Mouse (Mus musculus): ENCODE measurements at regions not wholly inside any gene's neighbourhood (a gene's known extent, or its start where the extent isn't known, plus 50 kb on each side); places are given as distances from the start of the nearest gene placed in this dataset.
"Not testable (repeated sequence)": the region's sequence is repeated elsewhere in the genome, so short reads cannot be mapped to it uniquely, and the experiment has no call there.

- H3K4me3 ChIP-seq; H3K27ac ChIP-seq; DNase-seq (ENCODE audit: low spot score in 2 of 2): not testable (repeated sequence)
These were observed 419.0 kb upstream of the Tacstd2 start for GRCm38 (mm10) chr6:67954570-67954969.

GRCm38 (mm10) chr6:67931499-67931898, 395.9 kb upstream of the Tacstd2 start:
- not testable (repeated sequence) for H3K4me3 ChIP-seq; DNase-seq (ENCODE audit: low spot score in 2 of 2); H3K27ac ChIP-seq

GRCm38 (mm10) chr6:67922537-67922936, 386.9 kb upstream of the Tacstd2 start:
- TF ChIP-seq CTCF (conservative IDR thresholded peaks at IDR 0.05), result no peak
- no peak overlapping the region for H3K4me3 ChIP-seq
- no peak for DNase-seq (ENCODE audit: low spot score in 2 of 2)
- no peak overlapping the region for H3K27ac ChIP-seq

GRCm38 (mm10) chr6:67913903-67914302, 378.3 kb upstream of the Tacstd2 start:
- TF ChIP-seq CTCF (conservative IDR thresholded peaks at IDR 0.05), result no peak
- no peak for DNase-seq (ENCODE audit: low spot score in 2 of 2)
- no peak overlapping the region for H3K27ac ChIP-seq
- no peak overlapping the region for H3K4me3 ChIP-seq

- TF ChIP-seq CTCF (conservative IDR thresholded peaks at IDR 0.05), result no peak
- no peak for DNase-seq (ENCODE audit: low spot score in 2 of 2)
- Histone ChIP-seq H3K27ac (no peak overlapping the region), H3K4me3 (no peak overlapping the region)
These were observed 377.7 kb upstream of the Tacstd2 start for GRCm38 (mm10) chr6:67913309-67913708.

GRCm38 (mm10) chr6:67896495-67896894, 360.9 kb upstream of the Tacstd2 start:
- DNase-seq (ENCODE audit: low spot score in 2 of 2), result no peak
- no peak for TF ChIP-seq CTCF (conservative IDR thresholded peaks at IDR 0.05)
- Histone ChIP-seq H3K4me3 (no peak overlapping the region), H3K27ac (no peak overlapping the region)

- Histone ChIP-seq H3K4me3 (no peak overlapping the region), H3K27ac (no peak overlapping the region)
- no peak for DNase-seq (ENCODE audit: low spot score in 2 of 2)
- no peak for TF ChIP-seq CTCF (conservative IDR thresholded peaks at IDR 0.05)
These were observed 360.3 kb upstream of the Tacstd2 start for GRCm38 (mm10) chr6:67895858-67896257.

GRCm38 (mm10) chr6:67887586-67887985, 352.0 kb upstream of the Tacstd2 start:
- no peak for DNase-seq (ENCODE audit: low spot score in 2 of 2)
- Histone ChIP-seq H3K27ac (no peak overlapping the region), H3K4me3 (no peak overlapping the region)
- no peak for TF ChIP-seq CTCF (conservative IDR thresholded peaks at IDR 0.05)

- TF ChIP-seq CTCF (conservative IDR thresholded peaks at IDR 0.05), result no peak
- DNase-seq (ENCODE audit: low spot score in 2 of 2), result no peak
- H3K4me3 ChIP-seq, result no peak overlapping the region
- H3K27ac ChIP-seq, result no peak overlapping the region
These were observed 349.3 kb upstream of the Tacstd2 start for GRCm38 (mm10) chr6:67884893-67885292.

GRCm38 (mm10) chr6:67881476-67881875, 345.9 kb upstream of the Tacstd2 start:
- H3K27ac ChIP-seq; DNase-seq (ENCODE audit: low spot score in 2 of 2); H3K4me3 ChIP-seq: not testable (repeated sequence)

GRCm38 (mm10) chr6:67857945-67858344, 322.3 kb upstream of the Tacstd2 start:
- H3K27ac ChIP-seq; DNase-seq (ENCODE audit: low spot score in 2 of 2); H3K4me3 ChIP-seq: not testable (repeated sequence)
- peak; percentile 70 for TF ChIP-seq CTCF (conservative IDR thresholded peaks at IDR 0.05)

- DNase-seq (ENCODE audit: low spot score in 2 of 2); H3K27ac ChIP-seq; H3K4me3 ChIP-seq: not testable (repeated sequence)
These were observed 303.9 kb upstream of the Tacstd2 start for GRCm38 (mm10) chr6:67839486-67839885.

GRCm38 (mm10) chr6:67812478-67812877, 276.9 kb upstream of the Tacstd2 start:
- not testable (repeated sequence) for H3K27ac ChIP-seq, H3K4me3 ChIP-seq
- peak in 1 of 2 experiments; percentile 28 for DNase-seq (ENCODE audit: low spot score in 2 of 2)
- TF ChIP-seq CTCF (conservative IDR thresholded peaks at IDR 0.05), result peak; percentile 69

- H3K27ac ChIP-seq, result no peak overlapping the region
- DNase-seq (ENCODE audit: low spot score in 2 of 2), result no peak
- no peak for TF ChIP-seq CTCF (conservative IDR thresholded peaks at IDR 0.05)
- H3K4me3 ChIP-seq, result no peak overlapping the region
These were observed 255.8 kb upstream of the Tacstd2 start for GRCm38 (mm10) chr6:67791393-67791792.

GRCm38 (mm10) chr6:67790742-67791141, 255.1 kb upstream of the Tacstd2 start:
- TF ChIP-seq CTCF (conservative IDR thresholded peaks at IDR 0.05), result no peak
- no peak overlapping the region for H3K4me3 ChIP-seq
- no peak overlapping the region for H3K27ac ChIP-seq

More at GRCm38 (mm10) chr6:67790742-67791141, 255.1 kb upstream of the Tacstd2 start:
- DNase-seq (ENCODE audit: low spot score in 2 of 2), result no peak
